Mouse (Mus musculus) lung, embryonic 16.5 days (tissue): ENCODE results near the gene Pnkd. TPM values are rescaled to one million over a fixed set of nuclear protein-coding genes. Genes with fewer than 3 reads are reported as not detected.

Experiments
- ATAC-seq: fragments of 200-750 bp; cut with Nextera tagmentation; 2 replicates; pipeline ENCODE4 v1.8.0; 2017; ENCODE audit warnings: low read depth, mild to moderate bottlenecking, moderate library complexity
- H3K27ac ChIP-seq: fragments of 300-500 bp; sonication (generic); 2 replicates; pipeline ENCODE4 v1.5.1; 2014; ENCODE audit warnings: mild to moderate bottlenecking, control low read depth, low read length
- H3K27me3 ChIP-seq: fragments of 300-500 bp; sonication (generic); 2 replicates; pipeline ENCODE4 v1.6.1; 2014; ENCODE audit warnings: low read depth, low read length, mixed read lengths; ENCODE audit not compliant: control insufficient read depth, insufficient read depth
- H3K36me3 ChIP-seq: fragments of 300-500 bp; sonication (generic); 2 replicates; pipeline ENCODE4 v1.6.1; 2014; ENCODE audit warnings: low read length; ENCODE audit not compliant: control insufficient read depth, insufficient read depth
- H3K4me1 ChIP-seq: fragments of 300-500 bp; sonication (generic); replicated peaks from 2 replicates; pipeline ENCODE4 v1.6.1; 2014; ENCODE audit warnings: low read length, mixed read lengths; ENCODE audit not compliant: control insufficient read depth, insufficient read depth
- H3K4me2 ChIP-seq: fragments of 300-500 bp; sonication (generic); 2 replicates; pipeline ENCODE4 v1.6.1; 2014; ENCODE audit warnings: low read depth, low read length, control low read depth
- H3K4me3 ChIP-seq: fragments of 300-500 bp; sonication (generic); 2 replicates; pipeline ENCODE4 v1.5.1; 2014; ENCODE audit warnings: mild to moderate bottlenecking, low read length, control low read depth
- H3K9ac ChIP-seq: fragments of 300-500 bp; sonication (generic); 2 replicates; pipeline ENCODE4 v1.6.1; 2014; ENCODE audit warnings: low read length, control low read depth
- H3K9me3 ChIP-seq: fragments of 300-500 bp; sonication (generic); 2 replicates; pipeline ENCODE4 v1.6.1; 2016; ENCODE audit warnings: low read length; ENCODE audit not compliant: control insufficient read depth
- WGBS: fragments of 180-500 bp; shearing (Covaris S2); extraction: QIAGEN DNeasy Blood & Tissue Kit; methylation state at CpG from one replicate; pipeline ENCODE4 v1.1.7; 2014; 5-methylcytosine and 5-hydroxymethylcytosine counted together
- polyA plus RNA-seq: library from polyadenylated mRNA; unstranded; fragments of >200 nt; fragmentation: Nextera tagmentation; extraction: Ambion mirVana; gene quantifications from 2 replicates; pipeline ENCODE4 v1.2.1, GENCODE M21; 2015

The Pnkd gene
- polyA plus RNA-seq, 1 experiment from 2014 or later = 123 TPM

- no peak overlapping the region for H3K4me3 ChIP-seq
- no peak overlapping the region for H3K9ac ChIP-seq
- H3K9me3 ChIP-seq = no peaks in the 10 kb centered on the region
- ATAC-seq = peak; percentile 48
- H3K27ac ChIP-seq = peak overlapping the region; percentile 70
- H3K4me2 ChIP-seq = no peak overlapping the region
- 69% methylated on average over 8 of the region's 8 CpGs for WGBS
- H3K4me1 ChIP-seq = peaks cover 63% of the 10 kb centered on the region
- peaks cover 21% of the 10 kb centered on the region for H3K36me3 ChIP-seq
- no peaks in the 10 kb centered on the region for H3K27me3 ChIP-seq
Observed at GRCm38 (mm10) chr1:74293306-74293960, 8.7 kb downstream of the Pnkd start.

- 79% methylated on average over 3 of the region's 3 CpGs for WGBS
- Histone ChIP-seq H3K4me2 (no peak overlapping the region), H3K36me3 (peaks cover 15% of the 10 kb centered on the region), H3K27ac (peak overlapping the region; percentile 70), H3K9ac (no peak overlapping the region), H3K9me3 (no peaks in the 10 kb centered on the region), H3K4me3 (no peak overlapping the region), H3K27me3 (no peaks in the 10 kb centered on the region), H3K4me1 (peaks cover 69% of the 10 kb centered on the region)
- no peak for ATAC-seq
Observed at GRCm38 (mm10) chr1:74294090-74294643, 9.4 kb downstream of the Pnkd start.

DNA sequence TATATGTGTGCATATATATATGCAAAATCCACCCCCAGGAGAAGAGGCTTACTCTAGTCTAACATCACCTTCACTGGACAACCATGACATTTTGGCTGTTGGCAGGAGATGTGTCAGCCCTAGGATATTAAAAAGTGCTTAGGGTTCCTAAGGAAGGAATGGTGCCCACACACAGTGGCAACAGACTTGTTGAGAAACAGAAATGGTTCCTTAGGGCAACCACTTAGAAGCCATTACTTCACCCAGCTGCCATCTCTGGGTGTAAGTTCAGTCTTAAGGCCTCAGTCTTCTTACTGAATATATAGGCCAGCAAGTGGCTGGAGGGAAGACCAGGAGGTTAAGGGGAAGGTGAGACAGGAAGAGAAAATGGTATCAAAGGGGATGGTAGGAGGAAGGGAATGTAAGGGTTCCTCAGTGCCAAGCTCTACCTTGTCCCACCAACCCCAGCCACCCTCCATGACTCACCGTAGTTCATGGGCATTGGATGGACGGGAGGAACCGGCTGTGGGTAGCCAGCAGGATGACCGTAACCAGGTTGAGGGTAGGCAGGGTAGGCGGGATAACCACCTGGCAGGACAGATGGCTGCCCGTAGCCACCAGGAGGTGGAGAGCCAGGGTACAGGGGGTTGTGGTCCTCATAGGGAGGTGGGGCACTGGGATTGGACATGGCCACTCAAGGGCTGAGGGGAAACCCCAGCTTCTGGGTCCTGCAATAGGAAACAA, 10.2 kb downstream of the Pnkd start:
- H3K4me1 ChIP-seq = peaks cover 71% of the 10 kb centered on the region
- no peak for ATAC-seq

DNA sequence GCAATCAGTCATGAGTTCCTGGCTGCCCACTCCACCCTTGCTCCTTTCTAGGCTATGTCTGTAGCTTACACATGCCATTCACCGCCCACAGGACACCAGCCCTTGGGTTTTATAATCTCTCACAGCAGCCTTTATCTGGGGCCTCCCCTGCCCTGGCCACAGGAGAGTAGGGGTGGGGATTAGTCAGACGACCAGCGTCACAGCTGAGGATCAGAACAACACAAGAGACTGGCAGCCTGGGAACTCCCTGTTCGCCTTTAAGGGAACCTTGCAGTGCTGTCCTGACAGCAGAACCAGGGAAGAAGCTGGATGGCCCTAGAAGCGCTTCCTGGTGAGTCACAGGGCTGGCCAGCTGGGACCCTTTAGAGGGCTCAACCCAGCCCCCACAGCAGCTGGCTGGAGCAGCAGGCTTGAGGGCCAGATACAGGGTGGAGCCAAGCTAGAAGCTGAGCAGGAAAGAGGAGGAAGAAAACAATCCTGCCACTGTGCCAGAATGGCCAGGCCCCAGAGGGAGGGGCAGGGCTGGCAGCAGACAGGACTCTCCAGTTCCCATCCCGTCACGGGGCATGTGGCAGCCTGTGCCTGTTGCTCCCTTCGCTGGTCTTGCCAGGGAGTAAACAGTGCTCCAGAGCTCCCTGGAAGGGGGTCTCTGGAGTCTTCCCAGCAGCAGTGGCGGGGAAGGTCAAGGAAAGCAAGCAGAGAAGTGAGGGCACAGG, 10.9 kb downstream of the Pnkd start:
- Histone ChIP-seq H3K4me3 (peak overlapping the region; percentile 24), H3K36me3 (peaks cover 14% of the 10 kb centered on the region), H3K4me2 (peak overlapping the region; percentile 51), H3K9ac (peak overlapping the region; percentile 60), H3K27ac (peak overlapping the region; percentile 99), H3K27me3 (no peaks in the 10 kb centered on the region), H3K4me1 (peaks cover 70% of the 10 kb centered on the region), H3K9me3 (no peaks in the 10 kb centered on the region)
- ATAC-seq = peak; percentile 94
- WGBS = 5% methylated on average over 9 of the region's 9 CpGs

More for the DNA sequence above, 10.2 kb downstream of the Pnkd start:
- 85% methylated on average over 6 of the region's 6 CpGs for WGBS
- H3K4me2 ChIP-seq = peak overlapping the region; percentile 51
- no peaks in the 10 kb centered on the region for H3K27me3 ChIP-seq
- peak overlapping the region; percentile 24; the same call in 1 of the 2 replicates for H3K4me3 ChIP-seq
- H3K27ac ChIP-seq = peak overlapping the region; percentile 99
- H3K36me3 ChIP-seq = peaks cover 14% of the 10 kb centered on the region
- no peaks in the 10 kb centered on the region for H3K9me3 ChIP-seq
- H3K9ac ChIP-seq = peak overlapping the region; percentile 60

- Histone ChIP-seq H3K27ac (peak overlapping the region; percentile 99), H3K4me1 (peaks cover 73% of the 10 kb centered on the region), H3K36me3 (peaks cover 10% of the 10 kb centered on the region), H3K27me3 (no peaks in the 10 kb centered on the region), H3K4me2 (peak overlapping the region; percentile 51), H3K4me3 (no peak overlapping the region), H3K9me3 (no peaks in the 10 kb centered on the region), H3K9ac (peak overlapping the region; percentile 60)
- 26% methylated on average over 6 of the region's 6 CpGs for WGBS
- no peak for ATAC-seq
Observed at GRCm38 (mm10) chr1:74296477-74296876, 11.7 kb downstream of the Pnkd start.

DNA sequence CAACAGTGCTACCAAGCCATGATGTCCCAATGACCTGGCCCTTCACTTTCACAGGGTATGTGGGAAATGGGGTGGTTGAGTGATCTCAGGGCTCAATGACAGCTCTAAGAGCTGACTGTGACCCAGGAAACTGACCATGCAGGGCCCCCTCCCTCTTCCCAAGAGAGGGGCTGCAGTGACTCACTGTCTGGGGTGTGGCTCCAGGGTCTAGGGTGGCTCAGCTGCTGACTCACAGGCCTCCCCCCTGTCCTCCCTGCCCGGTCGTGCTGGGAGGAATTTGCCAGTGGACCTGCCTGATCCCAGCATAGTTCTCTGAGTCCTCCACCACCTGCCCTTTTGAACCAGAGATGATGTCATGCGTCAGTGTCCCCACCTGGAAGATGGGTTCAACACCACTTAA, 12.5 kb downstream of the Pnkd start:
- Histone ChIP-seq H3K27ac (peak overlapping the region; percentile 99), H3K9ac (peak overlapping the region; percentile 60; the same call in 1 of the 2 replicates), H3K4me2 (no peak overlapping the region), H3K9me3 (no peaks in the 10 kb centered on the region), H3K36me3 (peaks cover 4% of the 10 kb centered on the region), H3K4me3 (no peak overlapping the region), H3K4me1 (peaks cover 78% of the 10 kb centered on the region), H3K27me3 (no peaks in the 10 kb centered on the region)
- WGBS = 51% methylated on average over 3 of the region's 3 CpGs
- no peak for ATAC-seq

DNA sequence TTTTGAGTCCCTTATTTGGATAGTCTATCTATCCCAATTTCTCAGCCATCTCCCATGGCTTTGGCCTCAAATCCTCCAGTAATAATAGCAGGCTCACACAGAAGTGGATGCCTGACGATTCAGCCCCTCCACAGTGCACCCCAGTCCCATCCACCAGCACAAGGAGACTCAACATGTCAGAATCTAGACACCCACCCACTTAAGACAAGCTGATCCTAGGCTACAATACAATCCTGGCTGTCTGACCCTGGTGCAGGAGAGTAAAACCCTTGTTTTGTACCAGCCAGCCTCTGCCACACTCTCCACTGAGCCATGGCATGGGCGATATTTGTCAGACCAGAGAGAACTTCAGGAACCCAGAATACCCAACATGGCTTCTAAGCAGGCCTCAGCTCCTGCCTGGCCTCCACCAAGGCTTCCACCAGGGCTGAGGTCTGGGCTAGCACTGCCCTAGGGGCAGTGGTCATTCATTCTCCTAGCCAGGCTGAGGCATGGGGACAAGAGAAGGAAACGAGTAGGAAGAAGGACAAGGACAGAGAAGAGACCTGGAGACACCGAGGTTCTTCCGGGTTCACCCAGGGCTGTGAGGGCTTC, 13.5 kb downstream of the Pnkd start:
- no peaks in the 10 kb centered on the region for H3K27me3 ChIP-seq
- ATAC-seq = no peak
- no peaks in the 10 kb centered on the region for H3K36me3 ChIP-seq
- H3K27ac ChIP-seq = peak overlapping the region; percentile 74
- WGBS = 67% methylated on average over 5 of the region's 5 CpGs
- peak overlapping the region; percentile 33 for H3K9ac ChIP-seq
- peaks cover 84% of the 10 kb centered on the region for H3K4me1 ChIP-seq
- H3K4me2 ChIP-seq = no peak overlapping the region
- H3K9me3 ChIP-seq = no peaks in the 10 kb centered on the region
- no peak overlapping the region for H3K4me3 ChIP-seq

GRCm38 (mm10) chr1:74298996-74299395, 14.3 kb downstream of the Pnkd start:
- H3K4me3 ChIP-seq = no peak overlapping the region
- ATAC-seq = no peak
- peaks cover 80% of the 10 kb centered on the region for H3K4me1 ChIP-seq
- H3K9ac ChIP-seq = peak overlapping the region; percentile 48
- no peak overlapping the region for H3K4me2 ChIP-seq
- H3K27ac ChIP-seq = peak overlapping the region; percentile 74
- no peaks in the 10 kb centered on the region for H3K9me3 ChIP-seq
- H3K36me3 ChIP-seq = no peaks in the 10 kb centered on the region
- WGBS = 60% methylated on average over 5 of the region's 5 CpGs
- H3K27me3 ChIP-seq = no peaks in the 10 kb centered on the region
